Mouse (Mus musculus): Measurements from ENCODE around the gene Prkn. TPM values are rescaled to one million over a fixed set of nuclear protein-coding genes. Genes with fewer than 3 reads are reported as not detected.
"Not testable (repeated sequence)": the region's sequence is repeated elsewhere in the genome, so short reads cannot be mapped to it uniquely, and the experiment has no call there.

The Prkn gene
- total and polyA plus RNA-seq, 2 experiments, result 2.5 to 8.9 TPM

DNA sequence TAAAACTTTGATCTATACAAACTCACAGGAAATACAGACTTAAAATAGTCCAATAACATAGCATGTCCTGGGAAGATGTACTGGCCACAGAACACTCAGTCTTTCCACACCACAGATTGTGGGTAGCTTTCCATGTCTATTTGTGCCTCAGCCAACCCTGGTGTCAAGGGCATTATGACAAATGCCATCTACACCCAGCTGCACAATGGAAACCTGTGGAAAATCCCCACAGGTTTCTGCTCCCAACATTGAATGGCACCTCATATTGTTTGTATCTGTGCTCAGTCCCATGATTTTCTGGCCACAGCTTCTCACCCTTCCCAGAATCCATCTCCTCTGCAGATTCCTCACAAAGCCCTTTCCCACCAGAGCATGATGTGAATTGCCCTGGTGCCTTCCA lies 347.2 kb downstream of the Prkn start:
- Histone ChIP-seq H3K4me3 (ENCODE audit: insufficient read depth, low read depth, low read length) (no peak overlapping the region), H3K79me2 (ENCODE audit: control insufficient read depth, insufficient read depth, low read length) (no peaks in the 10 kb centered on the region), H3K36me3 (ENCODE audit: control insufficient read depth, insufficient read depth, low read length) (no peaks in the 10 kb centered on the region), H3K27ac (replicated peaks; ENCODE audit: insufficient read depth, low read depth, low read length) (no peak overlapping the region), H3K27me3 (ENCODE audit: control insufficient read depth, insufficient read depth, low read length) (no peaks in the 10 kb centered on the region), H3K9ac (ENCODE audit: low read depth, low read length) (no peak overlapping the region), H3K4me1 (ENCODE audit: control insufficient read depth, insufficient read depth, low read length) (no peaks in the 10 kb centered on the region)
- DNase-seq (ENCODE audit: extremely low read depth, low read depth, low spot score), result no peak
- no peak for TF ChIP-seq POLR2A (IDR thresholded peaks at IDR 0.05; ENCODE audit: extremely low read depth, insufficient read depth, low read length)
- TF ChIP-seq CTCF (IDR thresholded peaks at IDR 0.05; ENCODE audit: low read depth, low read length), result no peak

DNA sequence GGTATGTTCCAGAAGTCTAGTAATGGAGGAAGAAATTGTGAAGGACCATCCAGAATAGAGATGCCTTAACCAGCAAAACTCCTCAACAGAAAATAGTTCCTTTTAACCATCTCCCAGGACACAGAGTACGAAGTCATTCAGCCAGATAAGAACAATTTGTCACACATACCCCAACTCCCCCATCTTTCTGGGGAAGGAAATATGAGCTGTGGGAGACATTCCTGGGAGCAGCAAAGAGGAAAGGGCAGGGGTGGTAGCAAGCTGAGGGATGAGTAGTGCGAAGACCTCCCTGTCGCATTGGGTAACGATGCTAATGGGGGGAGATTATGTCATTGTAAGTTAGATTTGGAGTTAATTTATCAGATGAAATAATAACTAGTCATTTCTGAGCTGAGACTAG lies 348.3 kb downstream of the Prkn start:
- 86% methylated on average over 4 of the region's 4 CpGs for WGBS
- Histone ChIP-seq H3K27ac (replicated peaks; ENCODE audit: insufficient read depth, low read depth, low read length) (no peak overlapping the region), H3K4me1 (ENCODE audit: control insufficient read depth, insufficient read depth, low read length) (no peaks in the 10 kb centered on the region), H3K9ac (ENCODE audit: low read depth, low read length) (no peak overlapping the region), H3K27me3 (ENCODE audit: control insufficient read depth, insufficient read depth, low read length) (no peaks in the 10 kb centered on the region), H3K4me3 (ENCODE audit: insufficient read depth, low read depth, low read length) (no peak overlapping the region), H3K36me3 (ENCODE audit: control insufficient read depth, insufficient read depth, low read length) (no peaks in the 10 kb centered on the region), H3K79me2 (ENCODE audit: control insufficient read depth, insufficient read depth, low read length) (no peaks in the 10 kb centered on the region)
- DNase-seq (ENCODE audit: extremely low read depth, low read depth, low spot score), result no peak
- TF ChIP-seq POLR2A (IDR thresholded peaks at IDR 0.05; ENCODE audit: extremely low read depth, insufficient read depth, low read length), result no peak
- TF ChIP-seq CTCF (IDR thresholded peaks at IDR 0.05; ENCODE audit: low read depth, low read length), result no peak

DNA sequence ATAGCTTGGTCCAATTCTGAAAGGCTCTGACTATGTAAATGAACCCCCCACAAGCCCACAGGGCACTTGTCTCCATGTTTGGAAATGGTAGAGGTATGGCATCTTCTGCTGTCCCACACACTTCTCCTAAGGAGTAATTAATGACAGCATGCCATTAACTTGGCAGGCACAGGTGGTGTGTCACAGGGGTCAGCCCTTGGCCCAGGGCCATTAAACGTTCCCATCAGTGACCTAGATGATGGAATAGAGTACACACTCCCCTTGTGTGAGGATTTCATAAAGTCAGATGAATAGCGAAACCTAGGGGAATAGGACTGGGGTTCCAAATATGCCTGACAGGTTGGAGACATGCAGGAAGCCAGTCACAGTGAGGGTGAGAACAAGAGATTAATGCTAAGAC lies 350.1 kb downstream of the Prkn start:
- Histone ChIP-seq H3K27me3 (ENCODE audit: control insufficient read depth, insufficient read depth, low read length) (no peaks in the 10 kb centered on the region), H3K4me3 (ENCODE audit: insufficient read depth, low read depth, low read length) (no peak overlapping the region), H3K36me3 (ENCODE audit: control insufficient read depth, insufficient read depth, low read length) (no peaks in the 10 kb centered on the region), H3K9ac (ENCODE audit: low read depth, low read length) (no peak overlapping the region), H3K4me1 (ENCODE audit: control insufficient read depth, insufficient read depth, low read length) (no peaks in the 10 kb centered on the region), H3K27ac (replicated peaks; ENCODE audit: insufficient read depth, low read depth, low read length) (no peak overlapping the region), H3K79me2 (ENCODE audit: control insufficient read depth, insufficient read depth, low read length) (no peaks in the 10 kb centered on the region)
- TF ChIP-seq CTCF (IDR thresholded peaks at IDR 0.05; ENCODE audit: low read depth, low read length) (no peak), POLR2A (IDR thresholded peaks at IDR 0.05; ENCODE audit: extremely low read depth, insufficient read depth, low read length) (no peak)
- 59% methylated on average over 2 of the region's 2 CpGs for WGBS
- no peak for DNase-seq (ENCODE audit: extremely low read depth, low read depth, low spot score)

DNA sequence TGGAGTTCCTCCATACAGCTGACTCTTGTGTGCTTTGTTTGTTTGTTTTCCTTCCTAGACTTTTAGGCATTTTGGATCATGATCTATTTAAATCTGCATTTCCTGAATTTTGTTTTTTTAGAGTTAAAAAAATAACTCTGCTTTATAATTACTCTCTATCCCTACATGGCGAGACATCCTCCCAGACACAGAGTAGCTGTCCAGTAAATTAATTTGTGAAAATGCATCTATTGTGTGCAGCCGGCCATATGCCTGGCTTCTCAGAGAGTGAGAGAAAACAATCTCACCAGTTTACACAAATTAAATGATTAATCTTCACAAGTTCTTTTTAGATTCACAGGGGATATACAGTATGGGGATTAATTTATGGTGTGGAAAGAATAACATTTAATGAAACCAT lies 357.9 kb downstream of the Prkn start:
- Histone ChIP-seq H3K4me3 (ENCODE audit: insufficient read depth, low read depth, low read length) (no peak overlapping the region), H3K27ac (replicated peaks; ENCODE audit: insufficient read depth, low read depth, low read length) (no peak overlapping the region), H3K79me2 (ENCODE audit: control insufficient read depth, insufficient read depth, low read length) (no peaks in the 10 kb centered on the region), H3K27me3 (ENCODE audit: control insufficient read depth, insufficient read depth, low read length) (no peaks in the 10 kb centered on the region), H3K4me1 (ENCODE audit: control insufficient read depth, insufficient read depth, low read length) (no peaks in the 10 kb centered on the region), H3K9ac (ENCODE audit: low read depth, low read length) (no peak overlapping the region), H3K36me3 (ENCODE audit: control insufficient read depth, insufficient read depth, low read length) (no peaks in the 10 kb centered on the region)
- no peak for DNase-seq (ENCODE audit: extremely low read depth, low read depth, low spot score)
- TF ChIP-seq CTCF (IDR thresholded peaks at IDR 0.05; ENCODE audit: low read depth, low read length), result no peak
- TF ChIP-seq POLR2A (IDR thresholded peaks at IDR 0.05; ENCODE audit: extremely low read depth, insufficient read depth, low read length), result no peak
- WGBS, result 85% methylated on average over 2 of the region's 2 CpGs

DNA sequence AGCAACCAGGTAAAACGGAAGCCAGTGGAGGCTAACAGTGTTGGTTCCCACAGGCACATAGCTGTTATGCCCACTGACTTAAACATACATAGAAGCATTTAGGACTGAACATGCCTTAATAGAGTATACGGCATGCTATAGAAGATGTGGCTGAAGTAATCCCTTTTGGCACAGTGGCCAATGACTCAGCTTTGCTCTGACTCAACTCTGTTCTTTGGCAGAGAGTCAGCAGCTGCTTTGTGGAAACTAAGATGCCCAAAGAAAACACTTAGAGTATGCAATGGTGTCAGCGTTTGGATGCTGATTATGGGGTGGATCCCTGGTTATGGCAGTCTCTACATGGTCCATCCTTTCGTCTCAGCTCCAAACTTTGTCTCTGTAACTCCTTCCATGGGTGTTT lies 368.9 kb downstream of the Prkn start:
- not testable (repeated sequence) for H3K36me3 ChIP-seq (ENCODE audit: control insufficient read depth, insufficient read depth, low read length); H3K4me3 ChIP-seq (ENCODE audit: insufficient read depth, low read depth, low read length); H3K79me2 ChIP-seq (ENCODE audit: control insufficient read depth, insufficient read depth, low read length); DNase-seq (ENCODE audit: extremely low read depth, low read depth, low spot score); H3K9ac ChIP-seq (ENCODE audit: low read depth, low read length); H3K27me3 ChIP-seq (ENCODE audit: control insufficient read depth, insufficient read depth, low read length); H3K4me1 ChIP-seq (ENCODE audit: control insufficient read depth, insufficient read depth, low read length); H3K27ac ChIP-seq (replicated peaks; ENCODE audit: insufficient read depth, low read depth, low read length)
- 83% methylated on average over 4 of the region's 4 CpGs for WGBS

DNA sequence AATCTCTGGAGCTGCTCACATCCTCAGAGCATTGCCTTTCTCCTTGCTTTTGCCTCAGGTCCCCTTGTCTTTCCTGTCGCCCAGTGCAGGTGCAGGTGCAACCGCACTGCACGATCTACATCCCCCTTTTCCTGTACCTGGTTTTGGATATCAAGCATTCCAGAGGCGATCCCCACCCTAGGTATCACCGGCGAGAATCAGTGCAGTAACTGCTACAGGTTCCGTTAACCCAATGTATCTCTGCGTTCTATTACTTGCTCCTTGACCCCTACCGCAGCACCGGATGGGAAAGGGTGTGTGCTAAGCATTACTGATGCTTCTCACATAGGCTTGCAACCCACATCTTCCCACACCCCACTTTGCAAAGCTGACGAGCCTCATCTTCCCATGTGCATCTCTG lies 370.8 kb downstream of the Prkn start:
- Histone ChIP-seq H3K27me3 (ENCODE audit: control insufficient read depth, insufficient read depth, low read length) (no peaks in the 10 kb centered on the region), H3K79me2 (ENCODE audit: control insufficient read depth, insufficient read depth, low read length) (no peaks in the 10 kb centered on the region), H3K4me3 (ENCODE audit: insufficient read depth, low read depth, low read length) (no peak overlapping the region), H3K4me1 (ENCODE audit: control insufficient read depth, insufficient read depth, low read length) (no peaks in the 10 kb centered on the region), H3K27ac (replicated peaks; ENCODE audit: insufficient read depth, low read depth, low read length) (no peak overlapping the region), H3K9ac (ENCODE audit: low read depth, low read length) (no peak overlapping the region), H3K36me3 (ENCODE audit: control insufficient read depth, insufficient read depth, low read length) (no peaks in the 10 kb centered on the region)
- DNase-seq (ENCODE audit: extremely low read depth, low read depth, low spot score), result no peak
- TF ChIP-seq POLR2A (IDR thresholded peaks at IDR 0.05; ENCODE audit: extremely low read depth, insufficient read depth, low read length) (no peak), CTCF (IDR thresholded peaks at IDR 0.05; ENCODE audit: low read depth, low read length) (no peak)
- 86% methylated on average over 11 of the region's 11 CpGs for WGBS

All from liver, adult 2 months (tissue).